In the genomic region with DNA sequence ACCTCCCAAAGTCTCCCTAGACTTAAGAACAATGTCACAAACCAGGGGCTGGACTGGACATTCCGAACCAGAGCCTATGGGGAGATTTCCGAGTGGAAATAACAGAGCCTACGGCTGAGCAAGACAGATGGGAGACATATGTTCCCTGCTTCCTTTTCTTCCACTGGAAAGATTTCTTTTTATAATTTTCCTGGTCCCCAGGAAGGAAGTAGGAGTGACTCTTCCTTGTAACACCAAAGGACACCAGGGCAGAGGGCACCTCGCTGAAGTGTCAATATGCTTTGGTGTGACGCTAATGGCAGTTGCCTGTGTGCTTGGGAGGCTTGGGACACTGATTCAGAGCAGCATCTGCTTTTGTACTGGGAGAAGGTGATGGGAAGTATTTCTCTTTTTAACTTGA, we compare ENCODE assay signal across 34 mouse cellular contexts. TPM values are rescaled to one million over a fixed set of nuclear protein-coding genes. Genes with fewer than 3 reads are reported as not detected.
DNase-seq lines count a peak whose midpoint lies in the region; ATAC-seq and TF ChIP-seq lines count a peak whose summit lies in the region.
"Had no signal": no experiment of that assay in that cellular context is flagged by ENCODE, and none has a peak within 500 bp of the region (broad histone marks: within the 10 kb centered on the region; RNA-seq: fewer than 3 reads in every experiment).

No protein-coding gene starts in this region.

- 74% methylated on average over 5 of the region's 5 CpGs for WGBS in intestine, embryonic 16.5 days
- WGBS in intestine, embryonic 15.5 days = 64% methylated on average over 5 of the region's 5 CpGs
- WGBS in intestine, postnatal 0 days = 55% methylated on average over 5 of the region's 5 CpGs

- no peaks in the 10 kb centered on the region for H3K36me3 ChIP-seq in intestine, embryonic 16.5 days (ENCODE audit: control insufficient read depth, insufficient read depth, low read length)
- H3K36me3 ChIP-seq in intestine, embryonic 15.5 days = no peaks in the 10 kb centered on the region
- H3K36me3 ChIP-seq in intestine, postnatal 0 days (ENCODE audit: control insufficient read depth, insufficient read depth) = no peaks in the 10 kb centered on the region
- H3K36me3 ChIP-seq: embryonic facial prominence, embryonic 12.5 days; hindbrain, embryonic 12.5 days; limb, embryonic 12.5 days had no signal

- H3K4me2 ChIP-seq in intestine, embryonic 16.5 days (ENCODE audit: low read depth, low read length) = no peak overlapping the region
- H3K4me2 ChIP-seq in intestine, embryonic 15.5 days (replicated peaks) = no peak overlapping the region
- no peak overlapping the region for H3K4me2 ChIP-seq in intestine, postnatal 0 days (replicated peaks; ENCODE audit: low read depth)
- H3K4me2 ChIP-seq: embryonic facial prominence, embryonic 12.5 days; heart, embryonic 11.5 days; hindbrain, embryonic 12.5 days; limb, embryonic 12.5 days had no signal

- no peak overlapping the region for H3K9ac ChIP-seq in intestine, embryonic 16.5 days (ENCODE audit: low read depth, low read length)
- no peak overlapping the region for H3K9ac ChIP-seq in intestine, embryonic 15.5 days
- H3K9ac ChIP-seq in intestine, postnatal 0 days (ENCODE audit: low read depth, low read length) = no peak overlapping the region
- H3K9ac ChIP-seq: embryonic facial prominence, embryonic 12.5 days; hindbrain, embryonic 12.5 days; limb, embryonic 12.5 days had no signal

- TF ChIP-seq CTCF in gastrocnemius, adult 2 months (IDR thresholded peaks at IDR 0.05) = no peak
- no peak for TF ChIP-seq CTCF in intestine, postnatal 0 days (IDR thresholded peaks at IDR 0.05; ENCODE audit: low read depth)

- ATAC-seq in intestine, embryonic 16.5 days = peak; percentile 38; the same call in 1 of the 2 replicates
- ATAC-seq in intestine, embryonic 15.5 days = no peak
- ATAC-seq in intestine, postnatal 0 days = peak; percentile 47; the same call in 1 of the 2 replicates
- ATAC-seq: CD4-positive, CD25-positive, alpha-beta regulatory T cell, adult 4 months; forebrain, embryonic 14.5 days; hindbrain, postnatal 0 days had no signal

- no peaks in the 10 kb centered on the region for H3K27me3 ChIP-seq in intestine, embryonic 16.5 days (replicated peaks; ENCODE audit: control insufficient read depth, insufficient read depth, low read length)
- no peaks in the 10 kb centered on the region for H3K27me3 ChIP-seq in intestine, embryonic 15.5 days (replicated peaks)
- no peaks in the 10 kb centered on the region for H3K27me3 ChIP-seq in intestine, postnatal 0 days (replicated peaks; ENCODE audit: control insufficient read depth, insufficient read depth, low read length)
- H3K27me3 ChIP-seq: embryonic facial prominence, embryonic 12.5 days; hindbrain, embryonic 12.5 days; limb, embryonic 12.5 days had no signal

- DNase-seq in gastrocnemius, adult 2 months = no peak
- DNase-seq in gastrocnemius, postnatal 10 days = no peak
- DNase-seq in kidney, postnatal 36 days = peak; percentile 7 to 30
- no peak for DNase-seq in kidney, adult 8-10 months
- no peak for DNase-seq in urinary bladder, adult 2 months (ENCODE audit: low spot score)
- DNase-seq: cerebellum, adult 11-12 months; cerebellum, adult 9-11 months; embryo, embryonic 11 days; heart, postnatal 14 days; kidney, adult 11 months; lung, postnatal 10 days; midbrain, embryonic 14.5 days; thymus, postnatal 4 days had no signal

- intact Hi-C loops in gastrocnemius, adult 2 months (cut with DNase I) = loop anchor here (5.0 kb wide), 2 partner anchors 57 to 102 kb away; partner anchors contain the start of genes 4930455H04Rik and Palmd

- peak overlapping the region; percentile 76 for H3K27ac ChIP-seq in gastrocnemius, adult 2 months
- no peak overlapping the region for H3K27ac ChIP-seq in intestine, embryonic 16.5 days (ENCODE audit: low read length)
- H3K27ac ChIP-seq in intestine, embryonic 15.5 days = no peak overlapping the region
- H3K27ac ChIP-seq in intestine, postnatal 0 days (ENCODE audit: low read depth, low read length) = no peak overlapping the region
- H3K27ac ChIP-seq: embryonic facial prominence, embryonic 12.5 days; hindbrain, embryonic 12.5 days; hindbrain, postnatal 0 days; left cerebral cortex, adult 2 months; limb, embryonic 12.5 days; macrophage had no signal

- H3K4me3 ChIP-seq in gastrocnemius, adult 2 months = no peak overlapping the region
- no peak overlapping the region for H3K4me3 ChIP-seq in intestine, embryonic 16.5 days (ENCODE audit: low read length)
- H3K4me3 ChIP-seq in intestine, embryonic 15.5 days (replicated peaks) = no peak overlapping the region
- H3K4me3 ChIP-seq in intestine, postnatal 0 days (ENCODE audit: low read depth, low read length) = no peak overlapping the region
- H3K4me3 ChIP-seq: embryonic facial prominence, embryonic 12.5 days; hindbrain, embryonic 12.5 days; left cerebral cortex, adult 2 months; limb, embryonic 12.5 days had no signal

- H3K4me1 ChIP-seq in intestine, embryonic 16.5 days (ENCODE audit: control insufficient read depth, insufficient read depth, low read length) = no peaks in the 10 kb centered on the region
- H3K4me1 ChIP-seq in intestine, embryonic 15.5 days (replicated peaks) = no peaks in the 10 kb centered on the region
- H3K4me1 ChIP-seq in intestine, postnatal 0 days (replicated peaks; ENCODE audit: control insufficient read depth, insufficient read depth, low read length) = no peaks in the 10 kb centered on the region
- H3K4me1 ChIP-seq: embryonic facial prominence, embryonic 12.5 days; hindbrain, embryonic 12.5 days; limb, embryonic 12.5 days had no signal

- no peaks in the 10 kb centered on the region for H3K9me3 ChIP-seq in intestine, embryonic 16.5 days (ENCODE audit: control insufficient read depth, low read length)
- no peaks in the 10 kb centered on the region for H3K9me3 ChIP-seq in intestine, embryonic 15.5 days
- H3K9me3 ChIP-seq in intestine, postnatal 0 days (ENCODE audit: control insufficient read depth) = no peaks in the 10 kb centered on the region
- H3K9me3 ChIP-seq: embryonic facial prominence, embryonic 12.5 days; hindbrain, embryonic 12.5 days; limb, embryonic 12.5 days had no signal

RNA-seq across cellular contexts. Expression of gene Palmd, which starts 55.8 kb away (rescaled TPM):
- 10 to 100 TPM; 25.3 to 37.5 TPM for total RNA-seq in gastrocnemius, adult 2 months (2021)
- total RNA-seq in gastrocnemius, postnatal 10 days (2021) = 10 to 100 TPM; 31.0 to 39.0 TPM
- polyA plus RNA-seq in intestine, embryonic 16.5 days (2015; fragmentation: Nextera tagmentation; extraction: Ambion mirVana) = 2.8 and 2.9 TPM in 2 replicates
- polyA plus RNA-seq in intestine, embryonic 15.5 days (2015; fragmentation: Nextera tagmentation; extraction: Ambion mirVana) = 2.9 and 3.2 TPM in 2 replicates
- 2.1 and 2.5 TPM in 2 replicates for polyA plus RNA-seq in intestine, postnatal 0 days (2015; fragmentation: Nextera tagmentation; extraction: Ambion mirVana)
- polyA plus RNA-seq in urinary bladder, adult 2 months (2012; rRNA removed) = 5.9 and 6.7 TPM in 2 replicates
- total RNA-seq: monocyte, adult 5-6 weeks had no signal
- polyA plus RNA-seq: macrophage had no signal

RNA-seq across cellular contexts. Expression of gene 4930455H04Rik, which starts 56.5 kb away (rescaled TPM):
- total RNA-seq in gastrocnemius, adult 2 months (2021) = under 1 TPM in 1 of 2 experiments, not detected in 1; 0.18 TPM
- under 1 TPM in 1 of 2 experiments, not detected in 1; 0.16 TPM for total RNA-seq in gastrocnemius, postnatal 10 days (2021)
- not detected in 2 replicates for polyA plus RNA-seq in intestine, embryonic 16.5 days (2015; fragmentation: Nextera tagmentation; extraction: Ambion mirVana)
- polyA plus RNA-seq in intestine, embryonic 15.5 days (2015; fragmentation: Nextera tagmentation; extraction: Ambion mirVana) = not detected in 2 replicates
- polyA plus RNA-seq in intestine, postnatal 0 days (2015; fragmentation: Nextera tagmentation; extraction: Ambion mirVana) = not detected in 2 replicates
- polyA plus RNA-seq in urinary bladder, adult 2 months (2012; rRNA removed) = not detected in 2 replicates
- total RNA-seq: heart, postnatal 14 days; hindbrain, postnatal 0 days; layer of hippocampus, postnatal 14 days; left cerebral cortex, adult 2 months; left cerebral cortex, postnatal 25 days; monocyte, adult 5-6 weeks had no signal
- polyA plus RNA-seq: CD4-positive, CD25-positive, alpha-beta regulatory T cell, adult 4 months; embryonic facial prominence, embryonic 12.5 days; forebrain, embryonic 14.5 days; frontal cortex, adult 2 months; gonadal fat pad, adult 2 months; heart, embryonic 11.5 days; hindbrain, embryonic 12.5 days; hindbrain, postnatal 0 days; limb, embryonic 12.5 days; liver, adult 2 months; liver, embryonic 16.5 days; macrophage; midbrain, embryonic 14.5 days; neural tube, embryonic 14.5 days; thymus, postnatal 0 days had no signal

Comparison
In these comparisons a context has a peak if more than half of its experiments do, and no peak if none do; other contexts are left out.
1. DNase-seq: peak in kidney, postnatal 36 days (2 of 2); none in gastrocnemius, adult 2 months (single experiment), gastrocnemius, postnatal 10 days (single experiment), kidney, adult 8-10 months (0 of 2) and urinary bladder, adult 2 months (single experiment).